Mouse (Mus musculus): ENCODE measurements around the gene Nacad.

The Nacad gene

GRCm38 (mm10) chr11:6603887-6604603, 1.8 kb downstream of the Nacad start:
- no peak for DNase-seq (ENCODE audit: low read depth, low spot score)

- no peak for DNase-seq (ENCODE audit: low read depth, low spot score)
Measured at GRCm38 (mm10) chr11:6603224-6603623, 2.6 kb downstream of the Nacad start.

- DNase-seq (ENCODE audit: low read depth, low spot score), result no peak
Measured at GRCm38 (mm10) chr11:6602662-6603061, 3.2 kb downstream of the Nacad start.

- no peak for DNase-seq (ENCODE audit: low read depth, low spot score)
Measured at GRCm38 (mm10) chr11:6601649-6602480, 4.0 kb downstream of the Nacad start.

GRCm38 (mm10) chr11:6600284-6600944, 5.4 kb downstream of the Nacad start:
- DNase-seq (ENCODE audit: low read depth, low spot score), result no peak

- no peak for DNase-seq (ENCODE audit: low read depth, low spot score)
Measured at GRCm38 (mm10) chr11:6599831-6600230, 6.0 kb downstream of the Nacad start.

GRCm38 (mm10) chr11:6599011-6599681, 6.7 kb downstream of the Nacad start:
- DNase-seq (ENCODE audit: low read depth, low spot score), result no peak

GRCm38 (mm10) chr11:6598191-6598889, 7.5 kb downstream of the Nacad start:
- DNase-seq (ENCODE audit: low read depth, low spot score), result no peak

GRCm38 (mm10) chr11:6597523-6597922, 8.3 kb downstream of the Nacad start:
- no peak for DNase-seq (ENCODE audit: low read depth, low spot score)

GRCm38 (mm10) chr11:6596616-6597015, 9.2 kb downstream of the Nacad start:
- DNase-seq (ENCODE audit: low read depth, low spot score), result no peak

- no peak for DNase-seq (ENCODE audit: low read depth, low spot score)
Measured at GRCm38 (mm10) chr11:6596205-6596604, 9.6 kb downstream of the Nacad start.

GRCm38 (mm10) chr11:6595339-6595738, 10.5 kb downstream of the Nacad start:
- no peak for DNase-seq (ENCODE audit: low read depth, low spot score)

- no peak for DNase-seq (ENCODE audit: low read depth, low spot score)
Measured at GRCm38 (mm10) chr11:6594845-6595244, 11.0 kb downstream of the Nacad start.

GRCm38 (mm10) chr11:6593406-6593805, 12.4 kb downstream of the Nacad start:
- DNase-seq (ENCODE audit: low read depth, low spot score), result no peak

GRCm38 (mm10) chr11:6590933-6591675, 14.7 kb downstream of the Nacad start:
- DNase-seq (ENCODE audit: low read depth, low spot score), result no peak

GRCm38 (mm10) chr11:6589838-6590237, 16.0 kb downstream of the Nacad start:
- no peak for DNase-seq (ENCODE audit: low read depth, low spot score)

- no peak for DNase-seq (ENCODE audit: low read depth, low spot score)
Measured at GRCm38 (mm10) chr11:6588295-6588694, 17.6 kb downstream of the Nacad start.

GRCm38 (mm10) chr11:6587249-6587940, 18.5 kb downstream of the Nacad start:
- no peak for DNase-seq (ENCODE audit: low read depth, low spot score)

- DNase-seq (ENCODE audit: low read depth, low spot score), result no peak
Measured at GRCm38 (mm10) chr11:6586660-6587059, 19.2 kb downstream of the Nacad start.

- no peak for DNase-seq (ENCODE audit: low read depth, low spot score)
Measured at GRCm38 (mm10) chr11:6585748-6586147, 20.1 kb downstream of the Nacad start.
